Mouse (Mus musculus) cortical plate, adult 2 months (tissue): ENCODE measurements around the gene Dap.

Experiments used
- CTCF ChIP-seq: fragments of 200-500 bp; IDR thresholded peaks from 2 replicates; pipeline ENCODE4 v1.5.1; 2011; ENCODE audit warnings: mild to moderate bottlenecking, control low read depth, low read length; ENCODE audit not compliant: insufficient read depth; ENCODE audit errors: extremely low read depth
- POLR2A ChIP-seq: fragments of 200-500 bp; IDR thresholded peaks from 2 replicates; pipeline ENCODE4 v1.6.1; 2011; ENCODE audit warnings: mild to moderate bottlenecking, low read length, control low read depth; ENCODE audit not compliant: insufficient read depth; ENCODE audit errors: extremely low read depth

GRCm38 (mm10) chr15:31245934-31246333, 21.8 kb downstream of the Dap start:
- no peak for TF ChIP-seq CTCF
- no peak for TF ChIP-seq POLR2A
